Mouse (Mus musculus) megakaryocyte, adult 5-6 weeks (primary cell): ENCODE results near the gene Ppp1r15b. TPM values are rescaled to one million over a fixed set of nuclear protein-coding genes. Genes with fewer than 3 reads are reported as not detected.

Experiments used
- ATAC-seq: 2 replicates; pipeline ENCODE4 v1.8.0; 2016; ENCODE audit warnings: mild to moderate bottlenecking, inconsistent platforms; ENCODE audit not compliant: poor library complexity, severe bottlenecking
- total RNA-seq, 2 experiments: library from RNA; stranded (forward) in 1 of 2; stranded (reverse) in 1 of 2; fragments of 153-499, 151-499 nt in 1 of 2; fragments of 221-1000, 200-1000 nt in 1 of 2; gene quantifications; 2 replicates each; pipeline versions ENCODE4 v1.2.3 to v1.2.4; 2015 to 2017

The Ppp1r15b gene
- 68.0 and 75.8 TPM in 2 replicates for total RNA-seq (2015)
- total RNA-seq (2017): 124 and 135 TPM in 2 replicates

DNA sequence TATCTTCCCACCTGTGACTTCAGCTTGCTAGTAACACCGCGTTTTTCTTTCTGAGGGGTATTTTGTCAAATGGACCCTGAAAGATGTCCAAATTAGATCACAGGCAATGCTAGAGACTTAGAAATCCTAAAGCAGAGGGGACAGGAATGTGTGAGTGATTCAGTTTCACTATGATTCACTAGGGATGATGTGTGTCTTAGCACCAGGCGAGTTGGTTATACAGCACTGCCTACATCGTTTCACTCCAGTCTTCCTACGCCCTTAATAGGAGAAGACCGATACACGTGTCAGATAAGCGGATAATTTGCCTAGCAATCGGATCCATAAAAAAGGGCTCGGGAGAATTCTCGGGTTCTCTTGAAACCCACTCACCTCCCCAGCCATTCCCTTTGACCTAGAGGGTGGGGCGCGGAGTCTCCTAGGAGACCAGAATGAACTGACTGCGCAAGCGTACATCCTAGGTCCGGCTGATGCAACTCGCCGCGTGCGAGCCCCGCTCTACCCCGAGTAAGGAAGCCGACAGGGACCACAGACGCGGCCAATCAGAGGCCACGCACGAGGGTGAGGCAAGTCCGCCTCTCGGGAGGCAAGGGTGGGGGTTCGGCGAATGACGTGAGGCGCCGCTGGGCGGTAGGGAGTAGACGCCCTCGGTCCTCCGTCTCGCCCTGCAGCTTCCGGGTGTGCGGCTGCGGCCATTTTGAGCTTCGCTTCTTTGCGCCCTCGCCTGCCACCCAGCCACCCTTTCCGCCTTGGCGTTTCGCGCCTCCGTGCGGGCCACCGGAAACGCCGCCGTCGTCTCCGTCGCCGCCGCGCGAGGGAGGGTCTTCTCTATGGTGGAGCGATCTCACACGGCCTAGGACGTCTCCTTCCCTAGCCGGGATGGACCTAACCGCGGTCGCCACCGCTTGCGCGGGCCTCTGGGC is at the start of gene Ppp1r15b:
TSS of gene Ppp1r15b (plus strand) at position 506 of the 923 bp plus-strand sequence.
- peak; percentile 80 for ATAC-seq

DNA sequence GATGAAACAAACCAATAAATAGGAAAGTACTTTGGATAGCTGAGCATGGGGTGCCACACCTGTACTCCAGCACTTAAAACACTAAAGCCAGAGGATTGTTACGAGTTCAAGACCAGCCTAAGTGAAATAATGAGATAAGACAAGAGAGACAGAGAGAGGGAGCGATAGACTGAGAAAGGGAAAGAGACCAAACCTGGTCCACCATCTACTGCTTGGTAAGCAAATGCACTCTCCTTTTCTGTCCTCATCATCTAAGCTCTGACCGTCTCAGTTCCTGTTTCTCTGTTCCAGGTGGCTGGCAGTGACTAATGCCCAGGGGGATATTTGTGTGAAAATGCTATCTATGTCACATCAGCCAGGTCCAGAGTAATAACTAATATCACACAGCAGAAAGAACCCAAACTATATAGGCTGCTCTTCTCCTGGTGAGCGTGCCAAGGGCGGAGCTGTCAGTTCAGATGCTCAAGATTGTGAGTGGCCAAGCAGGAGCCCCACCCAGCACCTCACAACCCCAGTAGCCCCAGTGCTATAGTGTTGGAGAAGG is 47.9 kb upstream of the Ppp1r15b start:
- ATAC-seq: no peak

DNA sequence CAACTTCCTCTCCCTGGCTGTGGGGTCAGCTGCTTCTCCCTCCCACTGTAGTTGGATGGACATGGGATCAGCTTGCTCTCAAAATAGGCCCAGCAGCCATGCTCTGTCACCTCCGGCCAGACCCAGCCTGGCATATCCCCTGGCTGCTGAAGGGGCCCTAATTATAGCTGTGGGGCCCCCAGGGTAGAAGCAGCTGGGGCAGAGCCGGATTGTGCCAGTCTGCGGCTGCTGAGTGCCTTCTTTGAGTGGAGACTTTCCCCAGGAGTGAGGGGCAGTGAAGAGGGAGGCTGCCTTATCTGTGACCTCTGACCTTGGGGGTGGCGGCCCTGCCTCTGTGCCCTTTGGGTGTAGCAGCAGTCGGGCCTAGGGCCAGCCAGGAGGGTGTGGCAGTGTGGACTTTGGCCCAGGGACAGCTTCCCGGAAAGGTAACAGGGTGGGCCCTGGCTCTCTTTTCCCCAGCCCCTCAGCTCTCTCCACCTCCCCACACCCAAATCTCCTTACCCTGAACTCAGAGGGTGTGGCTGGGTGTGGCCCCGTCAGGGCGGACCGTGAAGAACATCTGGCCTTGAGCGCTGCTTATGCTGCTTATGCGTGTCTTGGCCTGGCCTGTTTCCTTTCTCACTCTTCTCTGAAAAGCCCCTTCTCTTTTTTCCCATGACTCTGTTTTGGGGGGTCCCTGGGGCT is 46.9 kb upstream of the Ppp1r15b start:
- ATAC-seq: no peak

DNA sequence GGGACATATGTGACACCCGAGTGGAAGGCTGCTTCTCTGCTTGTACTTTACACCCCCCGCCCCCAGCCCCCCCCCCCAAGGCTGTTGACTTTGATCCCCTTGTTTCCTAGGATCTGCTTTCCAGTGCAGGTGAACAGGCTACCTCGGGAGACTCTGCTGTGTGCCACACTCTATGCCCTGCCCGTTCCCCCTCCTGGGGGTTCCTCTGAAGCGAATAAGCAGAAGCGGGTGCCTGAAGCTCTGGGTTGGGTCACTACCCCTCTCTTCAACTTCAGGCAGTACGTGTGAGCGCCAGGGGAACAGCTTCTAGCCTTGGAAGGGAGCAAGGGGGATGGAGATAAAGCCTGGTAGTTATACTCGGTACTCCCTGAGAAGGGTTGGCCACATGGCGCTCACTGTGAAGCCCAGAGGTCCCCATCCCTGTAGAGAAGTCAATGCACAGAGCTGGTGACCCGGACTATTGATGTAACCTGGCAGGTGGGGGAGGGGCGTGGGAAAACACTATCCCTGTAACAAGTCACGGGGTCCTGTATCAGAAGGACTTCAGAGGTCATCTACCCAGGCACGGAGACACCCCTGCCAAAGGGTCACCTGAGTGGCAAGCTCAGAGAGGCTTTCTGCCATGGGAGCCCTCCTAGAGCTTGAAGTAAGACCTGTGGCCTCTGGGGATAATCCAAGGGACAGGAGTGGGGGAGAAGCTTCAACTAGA is 46.1 kb upstream of the Ppp1r15b start:
- ATAC-seq: no peak

DNA sequence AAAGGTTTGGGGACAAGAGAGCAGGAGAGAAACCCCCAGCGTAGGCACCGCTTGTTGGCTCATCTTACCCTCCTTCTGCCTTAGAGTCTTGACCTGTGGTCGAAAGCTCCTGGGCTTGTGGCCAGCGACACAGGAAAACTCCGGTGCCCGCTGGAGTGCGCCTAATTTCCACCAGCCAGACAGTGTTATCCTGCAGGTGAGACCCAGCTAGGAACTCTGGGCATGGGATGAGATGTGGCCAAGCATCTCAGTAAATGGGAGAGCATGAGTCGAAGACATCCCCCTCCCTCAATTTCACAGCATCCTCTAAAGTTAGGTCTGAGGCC is 45.6 kb upstream of the Ppp1r15b start:
- ATAC-seq: no peak

DNA sequence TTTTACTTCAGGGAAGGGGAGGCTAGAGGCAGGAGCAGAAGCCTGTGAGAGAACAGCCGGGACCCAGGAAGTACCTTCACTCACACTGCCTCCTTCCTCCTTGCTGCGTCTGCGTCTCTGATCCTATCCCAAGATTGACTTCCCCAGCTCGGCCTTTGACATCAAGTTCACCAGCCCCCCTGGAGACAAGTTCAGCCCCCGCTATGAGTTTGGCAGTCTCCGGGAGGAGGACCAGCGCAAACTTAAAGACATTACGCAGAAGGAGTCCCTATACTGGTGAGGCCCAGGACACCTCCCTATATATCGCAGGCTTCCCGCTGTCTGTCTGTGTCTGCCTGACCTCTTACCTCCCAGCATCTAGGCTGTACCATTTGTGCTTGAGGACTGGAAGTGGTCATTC is 44.1 kb upstream of the Ppp1r15b start:
- no peak for ATAC-seq

DNA sequence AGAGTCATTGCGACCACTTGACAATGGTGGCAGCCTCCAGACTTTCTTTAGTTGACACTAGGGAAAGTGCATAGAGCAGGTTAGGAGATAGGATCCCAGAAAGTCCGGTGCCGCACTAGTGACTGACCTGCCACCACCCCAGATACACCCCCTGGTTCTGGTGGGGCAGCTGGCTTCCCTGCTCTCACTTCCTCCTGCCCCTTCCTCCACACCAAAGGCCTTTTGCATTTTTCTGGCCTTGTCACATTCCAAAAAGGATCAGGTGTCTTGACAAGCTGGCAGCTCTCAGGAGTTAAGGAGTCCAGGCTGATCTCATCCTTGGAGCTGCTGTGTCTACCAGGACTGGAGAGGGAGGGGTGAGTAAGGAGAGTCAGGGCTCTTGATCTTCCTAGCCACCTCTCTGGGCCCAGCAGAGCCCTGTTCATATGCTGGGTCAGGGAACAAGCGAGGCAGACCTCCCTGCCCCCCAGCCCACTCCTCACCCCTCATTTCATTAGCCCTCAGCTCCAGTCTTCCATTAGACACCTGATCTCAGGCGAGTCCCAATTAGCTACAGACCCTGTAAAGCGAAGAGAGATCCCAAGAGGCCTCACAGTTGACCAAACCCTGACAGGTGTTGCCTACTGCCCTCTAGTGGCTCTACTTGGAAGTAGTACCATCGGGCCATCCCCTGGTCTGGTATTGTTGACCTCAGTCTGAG is 43.6 kb upstream of the Ppp1r15b start:
- ATAC-seq: peak; percentile 92

DNA sequence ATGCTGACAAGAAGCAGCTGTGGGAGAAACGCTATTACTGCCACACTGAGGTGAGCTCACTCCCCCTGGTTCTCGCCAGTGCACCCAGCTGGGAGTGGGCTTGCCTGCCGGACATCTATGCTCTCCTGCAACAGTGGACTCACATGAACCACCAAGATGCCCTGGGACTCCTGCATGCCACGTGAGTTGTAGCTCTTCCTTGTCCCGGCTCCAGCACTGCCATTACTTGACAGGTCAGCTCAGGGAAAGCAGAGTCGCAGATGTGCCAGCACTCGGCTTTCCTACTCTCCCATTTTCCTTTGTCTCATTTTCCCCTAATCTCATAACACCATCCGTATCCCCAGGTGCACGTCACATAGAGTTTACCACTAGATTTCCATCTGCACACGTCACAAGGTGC is 42.7 kb upstream of the Ppp1r15b start:
- no peak for ATAC-seq

DNA sequence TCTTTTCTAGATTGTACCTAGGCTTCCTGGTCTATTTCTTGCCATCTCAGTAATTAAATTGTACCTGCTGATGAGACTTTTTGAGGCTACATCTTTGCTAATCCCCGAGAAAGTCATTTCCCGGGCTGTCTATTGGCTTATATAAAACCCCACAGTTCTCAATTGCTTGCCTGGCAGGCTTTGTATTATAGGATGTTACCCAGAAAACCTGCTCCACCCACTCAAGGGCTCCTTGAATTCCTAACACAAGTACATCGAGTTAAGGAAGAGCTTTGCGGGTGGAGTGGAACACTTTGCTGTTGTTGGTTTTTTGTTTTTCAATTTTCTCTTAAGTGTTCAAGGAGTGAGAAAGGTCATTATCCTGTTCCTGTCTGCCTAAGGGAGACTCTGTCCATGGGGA is 41.5 kb upstream of the Ppp1r15b start:
- ATAC-seq: no peak

DNA sequence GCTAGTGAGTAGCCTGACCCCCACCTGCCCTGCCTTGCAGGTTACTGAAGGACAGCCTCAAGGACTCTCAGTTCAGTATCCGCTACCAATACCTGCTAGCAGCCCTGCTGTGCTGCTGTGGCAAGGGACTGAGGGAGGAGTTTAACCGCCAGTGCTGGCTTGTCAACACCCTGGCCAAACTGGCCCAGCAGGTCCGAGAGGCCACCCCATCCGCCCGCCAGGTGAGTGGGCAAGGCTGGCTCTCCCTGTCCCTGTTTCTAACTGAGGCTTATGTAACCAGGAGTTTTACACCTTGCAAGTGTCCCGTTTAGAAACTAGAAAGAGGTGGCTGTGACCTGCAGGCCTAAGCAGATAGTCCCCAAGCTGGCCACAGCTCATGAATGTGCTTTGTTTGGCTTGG is 40.3 kb upstream of the Ppp1r15b start:
- ATAC-seq: no peak

DNA sequence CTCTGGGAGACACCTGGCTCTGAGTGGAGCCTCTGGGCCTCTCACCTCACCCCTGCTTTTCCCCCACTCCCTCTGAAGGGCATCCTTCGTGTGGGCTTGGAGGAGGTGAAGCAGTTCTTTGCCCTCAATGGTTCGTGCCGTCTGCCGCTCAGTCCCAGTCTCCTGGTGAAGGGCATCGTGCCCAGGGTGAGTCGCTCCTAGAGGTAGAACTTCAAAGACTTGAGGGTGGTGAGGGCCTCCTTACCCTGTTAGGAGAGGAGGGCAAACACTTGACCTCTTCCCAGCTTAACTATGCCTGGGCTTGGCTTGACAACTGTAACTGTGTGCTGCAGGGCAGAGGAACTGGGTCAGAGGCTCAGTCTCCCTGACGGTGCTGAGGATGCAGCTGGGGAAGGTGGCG is 39.5 kb upstream of the Ppp1r15b start:
- ATAC-seq: no peak

DNA sequence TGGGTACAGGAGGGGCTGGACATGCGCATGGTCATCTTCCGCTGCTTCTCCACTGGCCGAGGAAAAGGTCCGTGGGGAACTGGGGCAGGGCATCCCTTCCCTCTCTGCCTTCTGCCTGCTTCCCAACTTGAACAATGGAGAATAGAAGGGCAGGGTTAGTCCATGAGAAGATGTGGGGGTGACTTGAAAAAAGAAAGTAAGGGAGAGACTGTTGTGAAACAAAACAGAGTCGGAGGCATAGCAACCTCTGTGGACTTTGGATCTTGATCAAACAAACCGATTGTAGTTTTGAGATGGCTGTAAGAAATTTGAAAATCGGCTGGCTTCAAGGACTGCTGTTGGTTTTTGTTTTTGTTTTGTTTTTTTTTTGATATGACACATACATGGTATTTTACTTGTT is 37.2 kb upstream of the Ppp1r15b start:
- no peak for ATAC-seq

DNA sequence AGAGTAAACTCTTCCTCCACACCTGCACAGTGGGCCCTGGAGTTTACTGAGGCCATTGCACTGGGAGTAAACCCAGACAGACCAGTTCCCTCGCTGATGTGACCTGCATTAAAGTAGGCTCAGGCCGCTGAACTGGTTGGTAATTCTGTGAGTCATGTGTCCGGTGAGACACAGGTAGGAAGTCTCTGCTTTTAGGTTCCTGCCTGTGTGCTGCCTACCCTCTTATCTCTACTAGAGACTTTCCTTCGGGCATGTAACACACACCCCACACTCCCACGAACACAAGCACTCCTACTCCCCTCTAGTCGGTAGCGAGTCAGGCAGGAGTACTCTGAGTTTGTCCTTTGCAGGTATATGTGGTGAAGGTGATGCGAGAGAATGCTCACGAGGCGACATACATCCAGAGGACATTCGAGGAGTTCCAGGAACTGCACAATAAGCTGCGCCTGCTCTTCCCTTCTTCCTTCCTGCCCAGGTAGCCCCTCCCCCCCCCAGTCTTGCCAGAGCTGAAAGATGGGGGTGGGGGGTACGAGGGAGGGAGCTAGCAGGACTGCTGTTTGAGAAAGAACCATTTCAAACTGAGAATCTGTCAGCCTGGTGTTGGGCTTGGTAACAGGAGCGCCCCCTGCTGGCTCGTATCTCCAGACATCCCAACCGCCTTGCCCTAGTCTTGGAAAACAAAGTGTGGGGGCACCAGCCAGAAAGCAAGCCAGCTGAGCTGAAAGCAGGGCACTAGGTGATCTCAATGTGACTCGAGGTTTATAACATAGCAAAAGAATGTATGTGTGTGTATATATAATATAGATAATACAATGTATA is 29.8 kb upstream of the Ppp1r15b start:
- ATAC-seq: peak; percentile 89

DNA sequence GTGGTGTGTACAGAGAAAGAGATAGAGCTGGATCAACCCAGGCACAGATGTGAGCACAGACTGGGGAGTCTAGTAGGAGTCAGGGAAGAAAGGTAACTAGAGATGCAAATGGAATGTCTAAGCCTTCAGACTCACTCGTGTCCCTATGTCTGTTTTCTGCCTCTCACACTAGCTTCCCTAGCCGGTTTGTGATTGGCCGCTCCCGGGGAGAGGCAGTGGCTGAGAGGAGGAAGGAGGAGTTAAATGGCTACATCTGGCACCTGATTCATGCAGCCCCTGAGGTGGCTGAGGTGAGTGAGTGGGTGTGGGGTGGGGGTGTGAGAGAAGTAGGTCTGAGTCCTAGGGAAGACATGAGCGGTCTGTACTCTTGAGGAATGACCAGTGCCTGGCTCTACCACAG is 28.8 kb upstream of the Ppp1r15b start:
- no peak for ATAC-seq

DNA sequence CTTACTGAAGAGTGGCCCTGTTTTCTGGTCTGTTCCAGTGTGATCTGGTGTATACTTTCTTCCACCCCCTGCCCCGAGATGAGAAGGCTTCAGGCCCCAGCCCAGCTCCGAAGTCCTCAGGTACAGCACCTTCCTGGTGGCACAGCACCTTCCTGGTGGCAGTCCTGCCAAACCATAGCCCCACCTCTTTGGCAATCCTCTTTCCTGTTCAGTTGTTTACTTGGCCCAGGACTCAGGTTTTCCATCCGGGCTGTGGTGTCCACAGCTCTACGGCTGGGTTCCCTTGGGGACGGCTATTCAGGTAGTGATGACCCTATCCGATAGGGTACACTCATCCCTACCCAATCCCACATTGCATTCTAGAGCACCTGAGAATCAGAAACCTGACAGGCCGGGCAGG is 27.6 kb upstream of the Ppp1r15b start:
- 0 out of 2 replicates have a peak, but pooled peaks have one; percentile 16 for ATAC-seq

DNA sequence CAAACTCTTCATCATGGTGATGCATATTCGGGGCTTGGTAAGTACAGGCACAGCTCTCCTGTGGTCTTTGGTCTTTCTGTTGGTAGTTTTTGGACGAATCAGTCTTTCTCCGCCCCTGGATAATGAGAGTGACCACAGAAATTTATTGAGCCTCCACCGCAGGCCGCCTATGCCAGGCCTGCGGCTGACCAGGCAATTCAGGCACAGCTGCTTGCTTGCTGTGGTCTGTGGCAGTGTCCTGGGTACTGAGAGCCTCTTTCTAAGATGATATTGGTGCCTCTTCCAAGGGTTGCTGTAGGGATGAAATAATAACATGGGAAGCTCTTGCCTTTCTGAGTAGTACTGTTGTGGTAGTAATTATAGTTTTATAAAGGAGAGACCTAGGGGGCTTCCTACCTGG is 27.1 kb upstream of the Ppp1r15b start:
- ATAC-seq: no peak

DNA sequence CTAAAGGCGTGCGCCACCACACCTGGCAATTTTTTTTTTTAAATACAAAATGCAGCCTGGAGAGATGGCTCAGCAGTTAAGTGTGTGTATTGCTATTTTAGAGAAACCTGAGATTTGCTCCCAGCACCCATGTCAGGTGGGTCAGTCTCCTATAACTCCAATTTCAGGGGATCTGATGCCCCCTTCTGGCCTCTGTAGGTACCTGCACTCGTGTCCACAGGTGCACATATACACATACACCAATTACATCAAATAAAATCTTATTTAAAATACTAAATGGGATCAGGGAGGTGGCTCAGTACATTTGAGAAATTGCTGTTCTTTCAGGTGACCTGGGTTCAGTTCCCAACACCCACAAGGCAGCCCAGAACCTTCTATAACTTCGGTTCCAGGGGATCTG is 14.8 kb upstream of the Ppp1r15b start:
- ATAC-seq: no peak

DNA sequence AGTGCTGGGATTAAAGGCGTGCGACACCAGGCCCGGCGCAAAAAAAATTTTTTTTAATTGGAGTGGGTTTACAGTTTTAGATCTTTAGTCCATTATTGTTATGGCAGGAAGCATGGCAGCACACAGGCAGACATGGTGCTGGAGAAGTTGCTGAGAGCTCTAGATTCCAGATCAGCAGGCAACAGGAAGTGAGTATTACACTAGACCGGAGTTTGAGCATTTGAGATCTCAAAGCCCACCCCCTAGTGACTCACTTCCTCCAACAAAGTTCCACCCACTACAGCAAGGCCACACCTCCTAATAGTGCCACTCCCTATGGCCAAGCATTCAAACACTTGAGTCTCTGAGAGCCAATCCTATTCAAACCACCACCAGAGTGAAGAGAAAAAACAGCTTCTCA is 12.8 kb upstream of the Ppp1r15b start:
- ATAC-seq: peak; percentile 86

DNA sequence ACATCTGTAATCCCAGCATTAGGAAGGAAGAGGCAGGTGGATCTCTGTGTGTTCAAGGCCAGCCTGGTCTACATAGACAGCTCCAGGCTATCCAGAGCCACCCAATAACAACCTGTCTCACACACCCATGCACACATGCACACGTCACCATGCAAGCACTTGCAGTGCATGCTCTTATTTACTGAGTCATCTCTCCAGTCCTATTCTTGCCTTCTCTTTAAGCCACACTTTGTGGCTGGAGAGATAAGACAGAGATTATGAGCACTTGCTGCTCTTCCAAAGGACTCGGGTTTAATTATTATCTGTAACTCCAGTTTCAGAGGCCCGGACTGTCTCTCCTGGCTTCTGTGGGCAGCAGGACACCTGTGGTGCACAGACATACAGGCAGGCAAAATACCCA is 12.1 kb upstream of the Ppp1r15b start:
- ATAC-seq: no peak
